Mouse (Mus musculus) MEL (cell line): ENCODE results near the gene Cblc. TPM values are rescaled to one million over a fixed set of nuclear protein-coding genes. Genes with fewer than 3 reads are reported as not detected.

Experiments
- DNase-seq: peaks from one replicate; pipeline ENCODE4 v3.0.0; 2011; ENCODE audit warnings: low read depth, low spot score
- H3K27ac ChIP-seq: 2 replicates; pipeline ENCODE4 v1.5.1; 2012; ENCODE audit warnings: low read depth, mild to moderate bottlenecking, control low read depth, low read length, moderate library complexity; ENCODE audit not compliant: control insufficient read depth
- H3K27me3 ChIP-seq, 2 experiments: fragments of 150-350 bp in 1 of 2; sonication (generic) in 1 of 2; 2 replicates each; pipeline ENCODE4 v1.6.1; 2012; ENCODE audit warnings: low read length in 2 of 2, mild to moderate bottlenecking in 2 of 2, improper control_type of control experiment in 1 of 2, moderate library complexity in 1 of 2; ENCODE audit not compliant: insufficient read depth in 2 of 2, control insufficient read depth in 1 of 2
- H3K36me3 ChIP-seq, 2 experiments: 2 replicates each; pipeline ENCODE4 v1.6.1; 2012 to 2014; ENCODE audit warnings: low read length in 2 of 2, improper control_type of control experiment in 1 of 2, inconsistent platforms in 1 of 2, mild to moderate bottlenecking in 1 of 2; ENCODE audit not compliant: insufficient read depth in 2 of 2, control insufficient read depth in 1 of 2
- H3K4me1 ChIP-seq, 2 experiments: fragments of 150-350 bp in 1 of 2; sonication (generic) in 1 of 2; 2 replicates each; pipeline ENCODE4 v1.6.1; 2012; ENCODE audit warnings: low read length in 2 of 2, improper control_type of control experiment in 1 of 2, mild to moderate bottlenecking in 1 of 2; ENCODE audit not compliant: insufficient read depth in 2 of 2, control insufficient read depth in 1 of 2
- H3K4me3 ChIP-seq, 2 experiments: fragments of 150-350 bp in 1 of 2; sonication (generic) in 1 of 2; 2 replicates each; pipeline ENCODE4 v1.5.1; 2012; ENCODE audit warnings: low read depth in 2 of 2, low read length in 2 of 2, mild to moderate bottlenecking in 2 of 2, moderate library complexity in 2 of 2, control low read depth in 1 of 2, improper control_type of control experiment in 1 of 2; ENCODE audit not compliant: control insufficient read depth in 1 of 2, insufficient read depth in 1 of 2
- H3K79me2 ChIP-seq: 2 replicates; pipeline ENCODE4 v1.6.1; 2012; ENCODE audit warnings: mild to moderate bottlenecking, low read length, moderate library complexity; ENCODE audit not compliant: control insufficient read depth, poor library complexity, insufficient read depth
- H3K9ac ChIP-seq: 2 replicates; pipeline ENCODE4 v1.6.1; 2012; ENCODE audit warnings: low read depth, mild to moderate bottlenecking, control low read depth, low read length, moderate library complexity; ENCODE audit not compliant: control insufficient read depth, poor library complexity, severe bottlenecking
- H3K9me3 ChIP-seq: fragments of 150-350 bp; sonication (generic); replicated peaks from 2 replicates; pipeline ENCODE4 v1.6.1; 2012; ENCODE audit warnings: mild to moderate bottlenecking, low read length, improper control_type of control experiment, moderate library complexity; ENCODE audit not compliant: insufficient read depth
- CTCF ChIP-seq, 3 experiments: IDR thresholded peaks in 2 of 3; conservative IDR thresholded peaks in 1 of 3; 2 replicates each; pipeline ENCODE4 v1.5.1; 2011 to 2012; ENCODE audit warnings: low read length in 3 of 3, low read depth in 2 of 3, mild to moderate bottlenecking in 2 of 3, improper control_type of control experiment in 1 of 3, inconsistent platforms in 1 of 3, mixed read lengths in 1 of 3, moderate library complexity in 1 of 3; ENCODE audit not compliant: control insufficient read depth in 1 of 3, insufficient read depth in 1 of 3, poor library complexity in 1 of 3, severe bottlenecking in 1 of 3
- E2F4 ChIP-seq: IDR thresholded peaks from 2 replicates; pipeline ENCODE4 v1.6.1; 2011; ENCODE audit warnings: low read depth, low read length, improper control_type of control experiment, borderline replicate concordance
- ELF1 ChIP-seq: IDR thresholded peaks from 2 replicates; pipeline ENCODE4 v1.6.1; 2014; ENCODE audit warnings: low read depth, mild to moderate bottlenecking, inconsistent platforms, low read length, improper control_type of control experiment, moderate library complexity
- EP300 ChIP-seq, 2 experiments: IDR thresholded peaks; 2 replicates each; pipeline ENCODE4 v1.6.1; 2011; ENCODE audit warnings: improper control_type of control experiment in 2 of 2, low read length in 2 of 2, low read depth in 1 of 2, mild to moderate bottlenecking in 1 of 2
- GABPA ChIP-seq: IDR thresholded peaks from 2 replicates; pipeline ENCODE4 v1.6.1; 2012; ENCODE audit warnings: low read depth, mild to moderate bottlenecking, inconsistent platforms, low read length, improper control_type of control experiment, moderate library complexity
- HCFC1 ChIP-seq: IDR thresholded peaks from 2 replicates; pipeline ENCODE4 v1.6.1; 2012; ENCODE audit warnings: low read depth, mild to moderate bottlenecking, inconsistent platforms, low read length, improper control_type of control experiment, moderate library complexity
- KAT2A ChIP-seq: conservative IDR thresholded peaks from 2 replicates; pipeline ENCODE4 v1.6.1; 2012; ENCODE audit warnings: low read depth, low read length, improper control_type of control experiment, inconsistent platforms
- MAFK ChIP-seq: IDR thresholded peaks from 2 replicates; pipeline ENCODE4 v1.6.1; 2011; ENCODE audit warnings: low read depth, mild to moderate bottlenecking, low read length, improper control_type of control experiment, borderline replicate concordance
- MAX ChIP-seq: IDR thresholded peaks from 2 replicates; pipeline ENCODE4 v1.6.1; 2011; ENCODE audit warnings: low read length, improper control_type of control experiment
- MXI1 ChIP-seq: IDR thresholded peaks from 2 replicates; pipeline ENCODE4 v1.6.1; 2011; ENCODE audit warnings: mild to moderate bottlenecking, low read depth, low read length, improper control_type of control experiment
- MYC ChIP-seq: IDR thresholded peaks from 2 replicates; pipeline ENCODE4 v1.6.1; 2011; ENCODE audit warnings: low read depth, mild to moderate bottlenecking, low read length, improper control_type of control experiment, moderate library complexity
- POLR2AphosphoS2 ChIP-seq: IDR thresholded peaks from 2 replicates; pipeline ENCODE4 v1.6.1; 2011; ENCODE audit warnings: low read length, improper control_type of control experiment
- POLR2AphosphoS5 ChIP-seq: IDR thresholded peaks from 2 replicates; pipeline ENCODE4 v1.6.1; 2012; ENCODE audit warnings: low read depth, borderline replicate concordance, mild to moderate bottlenecking, inconsistent platforms, low read length, moderate library complexity, mixed read lengths
- RAD21 ChIP-seq: IDR thresholded peaks from 2 replicates; pipeline ENCODE4 v1.6.1; 2011; ENCODE audit warnings: mild to moderate bottlenecking, low read depth, low read length, improper control_type of control experiment
- SMC3 ChIP-seq: IDR thresholded peaks from 2 replicates; pipeline ENCODE4 v1.6.1; 2011; ENCODE audit warnings: low read depth, low read length, improper control_type of control experiment
- UBTF ChIP-seq: IDR thresholded peaks from 2 replicates; pipeline ENCODE4 v1.6.1; 2012; ENCODE audit warnings: low read depth, mild to moderate bottlenecking, inconsistent platforms, low read length, improper control_type of control experiment, moderate library complexity, borderline replicate concordance; ENCODE audit not compliant: insufficient read depth
- USF2 ChIP-seq, 2 experiments: IDR thresholded peaks; 2 replicates each; pipeline ENCODE4 v1.6.1; 2011 to 2012; ENCODE audit warnings: improper control_type of control experiment in 2 of 2, low read length in 2 of 2, borderline replicate concordance in 1 of 2, inconsistent platforms in 1 of 2, low read depth in 1 of 2, mild to moderate bottlenecking in 1 of 2; ENCODE audit not compliant: insufficient read depth in 1 of 2
- ZMIZ1 ChIP-seq: IDR thresholded peaks from 2 replicates; pipeline ENCODE4 v1.6.1; 2012; ENCODE audit warnings: low read depth, mild to moderate bottlenecking, inconsistent platforms, low read length, improper control_type of control experiment, moderate library complexity
- ZNF384 ChIP-seq: IDR thresholded peaks from 2 replicates; pipeline ENCODE4 v1.6.1; 2012; ENCODE audit warnings: low read depth, mild to moderate bottlenecking, inconsistent platforms, low read length, improper control_type of control experiment
- polyA plus RNA-seq, 2 experiments: library from polyadenylated mRNA; stranded (reverse) in 1 of 2; unstranded in 1 of 2; fragments of >175 nt in 1 of 2; fragments of >200 nt in 1 of 2; gene quantifications; 2 replicates each; pipeline versions ENCODE4 v1.2.1 to v1.2.4; 2012; ENCODE audit warnings: low replicate concordance in 2 of 2, low read depth in 1 of 2; ENCODE audit not compliant: insufficient read length in 2 of 2, insufficient read depth in 1 of 2, missing spikeins in 1 of 2
- total RNA-seq: library from RNA; depleted of rRNA; stranded (reverse); fragments of 300-350 nt; gene quantifications from 2 replicates; pipeline ENCODE4 v1.2.3, GENCODE M21; 2012

The Cblc gene
- total and polyA plus RNA-seq, 3 experiments, result not detected

- TF ChIP-seq ZNF384 (no peak), GABPA (no peak), MXI1 (no peak), ELF1 (no peak), SMC3 (peak; percentile 94), EP300 (IDR thresholded peaks at IDR 0.05; ENCODE audit: low read depth in 1 of 2, low read length in 2 of 2) (no peak), KAT2A (no peak)
- TF ChIP-seq, all 39 proteins: peak for 8
Measured at GRCm38 (mm10) chr7:19789904-19790347, 6.7 kb downstream of the Cblc start (continued).

- H3K79me2 ChIP-seq, result no peaks in the 10 kb centered on the region
- H3K36me3 ChIP-seq, result no peaks in the 10 kb centered on the region; a peak in 1 of 4 replicates
- H3K27ac ChIP-seq, result no peak overlapping the region
- TF ChIP-seq CTCF (IDR thresholded peaks at IDR 0.05 in 2 of 3, conservative IDR thresholded peaks at IDR 0.05 in 1 of 3; ENCODE audit: control insufficient read depth in 1 of 3, insufficient read depth in 1 of 3, low read depth in 2 of 3, low read length in 3 of 3, poor library complexity in 1 of 3, severe bottlenecking in 1 of 3) (no peak), USF2 (IDR thresholded peaks at IDR 0.05; ENCODE audit: borderline replicate concordance in 1 of 2, insufficient read depth in 1 of 2, low read depth in 1 of 2, low read length in 2 of 2) (no peak), ZNF384 (no peak), E2F4 (no peak), POLR2AphosphoS2 (no peak), HCFC1 (no peak), POLR2AphosphoS5 (no peak)
- TF ChIP-seq, all 39 proteins: peak for 0
- DNase-seq, result no peak
- H3K9ac ChIP-seq, result no peak overlapping the region
- H3K4me1 ChIP-seq, result peaks cover 0 to 5% of the 10 kb centered on the region in 2 experiments; a peak in 2 of 4 replicates
- no peaks in the 10 kb centered on the region for H3K27me3 ChIP-seq
- H3K4me3 ChIP-seq, result no peak overlapping the region
- no peaks in the 10 kb centered on the region for H3K9me3 ChIP-seq
Measured at GRCm38 (mm10) chr7:19785874-19786458, 10.6 kb downstream of the Cblc start.

DNA sequence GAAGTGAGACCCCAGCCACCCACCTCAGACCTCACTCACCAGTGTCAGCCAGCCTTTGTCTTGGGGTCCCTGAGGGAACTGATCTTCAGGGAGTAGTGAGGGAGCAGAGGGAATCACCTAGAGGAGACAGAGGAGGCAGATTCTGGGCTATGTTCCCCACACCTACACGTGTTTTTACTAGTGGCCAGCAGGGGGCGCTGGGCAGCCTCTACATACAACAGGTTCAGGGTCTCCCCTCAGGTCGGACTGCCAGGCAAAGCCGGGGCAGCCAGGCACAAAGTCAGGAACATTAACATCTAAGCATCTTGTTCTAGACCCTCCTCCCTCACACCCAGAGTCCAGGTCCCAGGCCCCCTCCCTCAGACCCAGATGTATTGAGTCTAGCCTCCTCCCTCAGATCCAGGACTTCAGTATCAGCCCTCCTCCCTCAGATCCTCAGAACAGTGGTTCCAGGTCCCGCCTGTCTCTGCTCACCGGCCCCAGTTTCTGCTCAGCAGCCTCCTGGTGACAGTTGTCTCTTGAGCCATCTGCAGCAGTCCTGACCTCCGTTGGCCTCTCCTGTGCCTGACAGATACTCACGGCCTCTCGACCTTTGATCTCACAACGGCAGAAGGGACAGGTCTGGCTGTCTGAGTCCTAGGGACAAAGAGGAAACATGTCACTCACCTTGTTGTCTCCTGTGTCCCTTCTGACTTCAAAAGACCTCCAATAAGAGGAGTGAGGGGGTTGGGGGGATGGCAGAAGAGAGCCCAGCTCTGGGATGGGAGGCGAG, 11.7 kb downstream of the Cblc start:
- Histone ChIP-seq H3K4me3 (no peak overlapping the region), H3K27ac (no peak overlapping the region), H3K9me3 (no peaks in the 10 kb centered on the region), H3K4me1 (no peaks in the 10 kb centered on the region), H3K79me2 (no peaks in the 10 kb centered on the region), H3K36me3 (no peaks in the 10 kb centered on the region), H3K27me3 (no peaks in the 10 kb centered on the region), H3K9ac (no peak overlapping the region)
- TF ChIP-seq RAD21 (peak; percentile 7; the same call in 1 of the 2 replicates), MAX (peak; percentile 50; the same call in 1 of the 2 replicates), UBTF (no peak), MYC (peak; percentile 65), ZMIZ1 (no peak), MAFK (no peak), CTCF (IDR thresholded peaks at IDR 0.05 in 2 of 3, conservative IDR thresholded peaks at IDR 0.05 in 1 of 3; ENCODE audit: control insufficient read depth in 1 of 3, insufficient read depth in 1 of 3, low read depth in 2 of 3, low read length in 3 of 3, poor library complexity in 1 of 3, severe bottlenecking in 1 of 3) (peak; percentile 71 to 88 (median 78)), SMC3 (peak; percentile 45)
- peak; percentile 63 for DNase-seq
